Mouse (Mus musculus): ENCODE measurements at regions not wholly inside any gene's neighbourhood (a gene's known extent, or its start where the extent isn't known, plus 50 kb on each side); places are given as distances from the start of the nearest gene placed in this dataset.

DNA sequence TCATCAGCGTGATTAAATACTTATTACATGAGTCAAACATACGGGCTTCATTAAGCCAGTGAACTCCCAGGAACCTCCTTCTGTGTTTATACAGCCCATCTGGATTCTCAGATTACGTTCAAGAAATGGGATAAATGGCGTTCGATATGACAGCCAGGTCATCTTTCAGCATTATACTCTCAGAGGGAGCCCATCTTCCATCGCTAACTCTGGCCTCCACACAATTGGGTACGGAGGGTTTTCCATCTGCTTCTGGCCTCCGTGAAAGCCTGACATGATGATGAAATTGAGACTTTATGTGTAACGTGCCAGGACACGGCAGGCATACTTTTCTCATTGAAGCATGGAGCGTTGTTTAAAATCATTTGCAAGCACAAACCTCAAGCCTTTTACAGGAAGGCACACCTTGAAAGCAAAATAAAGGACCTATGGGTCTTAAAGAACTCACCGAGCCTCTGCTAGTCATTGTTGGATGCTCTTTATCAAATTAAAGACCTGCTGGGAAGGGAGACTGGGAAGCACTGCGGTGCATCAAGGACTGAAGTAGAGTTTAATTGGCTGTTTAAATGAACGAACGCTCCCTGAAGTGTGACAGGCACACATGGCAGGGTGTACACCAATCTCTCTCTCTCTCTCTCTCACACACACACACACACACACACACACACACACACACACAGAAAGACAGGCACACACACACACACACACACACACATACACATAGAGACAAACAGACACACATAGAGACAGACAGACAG is 127.0 kb downstream of the Slc38a6 start:
- TF ChIP-seq POLR2AphosphoS2 (IDR thresholded peaks at IDR 0.05; ENCODE audit: low read length) (no peak), ZNF384 (IDR thresholded peaks at IDR 0.05; ENCODE audit: low read depth, low read length) (no peak), NELFE (IDR thresholded peaks at IDR 0.05; ENCODE audit: low read depth, low read length) (no peak), ETS1 (IDR thresholded peaks at IDR 0.05; ENCODE audit: low read depth, low read length) (no peak), ZC3H11A (IDR thresholded peaks at IDR 0.05; ENCODE audit: low read depth, low read length) (no peak), BHLHE40 (IDR thresholded peaks at IDR 0.05; ENCODE audit: borderline replicate concordance, low read depth, low read length) (no peak), TCF12 (IDR thresholded peaks at IDR 0.05; ENCODE audit: low read depth, low read length) (no peak), POLR2AphosphoS5 (IDR thresholded peaks at IDR 0.05; ENCODE audit: borderline replicate concordance, low read depth, low read length) (no peak), CHD2 (IDR thresholded peaks at IDR 0.05; ENCODE audit: low read length) (no peak), GATA1 (IDR thresholded peaks at IDR 0.05; ENCODE audit: low read depth, low read length) (no peak), GABPA (IDR thresholded peaks at IDR 0.05; ENCODE audit: low read depth, low read length) (no peak), JUND (IDR thresholded peaks at IDR 0.05; ENCODE audit: low read depth, low read length) (no peak), MAZ (IDR thresholded peaks at IDR 0.05; ENCODE audit: low read depth, low read length) (no peak), MAFK (IDR thresholded peaks at IDR 0.05; ENCODE audit: borderline replicate concordance, low read depth, low read length) (no peak), MXI1 (IDR thresholded peaks at IDR 0.05; ENCODE audit: low read depth, low read length) (no peak), EP300 (IDR thresholded peaks at IDR 0.05; ENCODE audit: low read depth in 1 of 2, low read length in 2 of 2) (no peak)
- DNase-seq (ENCODE audit: low read depth, low spot score): no peak
- H3K27me3 ChIP-seq (ENCODE audit: control insufficient read depth in 1 of 2, insufficient read depth in 2 of 2, low read length in 2 of 2): no peaks in the 10 kb centered on the region; a peak in 1 of 4 replicates
- no peaks in the 10 kb centered on the region for H3K79me2 ChIP-seq (ENCODE audit: control insufficient read depth, insufficient read depth, low read length, poor library complexity)
- H3K4me3 ChIP-seq (ENCODE audit: control insufficient read depth in 1 of 2, insufficient read depth in 1 of 2, low read depth in 2 of 2, low read length in 2 of 2): no peak overlapping the region
- H3K4me1 ChIP-seq (ENCODE audit: control insufficient read depth in 1 of 2, insufficient read depth in 2 of 2, low read length in 2 of 2): no peaks in the 10 kb centered on the region
- no peaks in the 10 kb centered on the region for H3K36me3 ChIP-seq (ENCODE audit: control insufficient read depth in 1 of 2, insufficient read depth in 2 of 2, low read length in 2 of 2)
- no peaks in the 10 kb centered on the region for H3K9me3 ChIP-seq (replicated peaks; ENCODE audit: insufficient read depth, low read length)
- no peak overlapping the region for H3K9ac ChIP-seq (ENCODE audit: control insufficient read depth, low read depth, low read length, poor library complexity, severe bottlenecking)
- no peak overlapping the region for H3K27ac ChIP-seq (ENCODE audit: control insufficient read depth, low read depth, low read length)

DNA sequence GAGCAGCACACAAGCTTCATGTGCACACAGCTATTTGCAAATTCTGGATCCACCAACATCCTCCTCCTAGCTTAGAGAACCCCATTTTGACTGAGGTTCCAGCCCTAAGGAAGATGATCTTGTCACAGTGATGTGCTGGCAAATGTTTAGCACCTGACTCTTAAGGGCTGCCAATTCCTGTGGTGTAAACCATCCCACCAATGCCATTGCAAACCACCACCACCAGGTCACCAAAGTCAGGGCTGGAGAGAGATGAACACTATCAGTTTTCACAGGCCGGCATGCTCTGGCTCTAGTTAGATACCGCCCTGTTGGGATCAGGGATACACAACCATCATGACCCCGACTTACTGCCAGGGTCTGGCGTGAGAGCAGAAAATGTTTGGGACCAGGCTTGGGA is 125.9 kb downstream of the Slc38a6 start:
- DNase-seq (ENCODE audit: low read depth, low spot score): no peak
- no peaks in the 10 kb centered on the region for H3K4me1 ChIP-seq (ENCODE audit: control insufficient read depth in 1 of 2, insufficient read depth in 2 of 2, low read length in 2 of 2)
- H3K36me3 ChIP-seq (ENCODE audit: control insufficient read depth in 1 of 2, insufficient read depth in 2 of 2, low read length in 2 of 2): no peaks in the 10 kb centered on the region
- no peaks in the 10 kb centered on the region; a peak in 1 of 4 replicates for H3K27me3 ChIP-seq (ENCODE audit: control insufficient read depth in 1 of 2, insufficient read depth in 2 of 2, low read length in 2 of 2)
- H3K9me3 ChIP-seq (replicated peaks; ENCODE audit: insufficient read depth, low read length): no peaks in the 10 kb centered on the region
- TF ChIP-seq MAX (IDR thresholded peaks at IDR 0.05; ENCODE audit: low read length) (no peak), NELFE (IDR thresholded peaks at IDR 0.05; ENCODE audit: low read depth, low read length) (no peak), ZNF384 (IDR thresholded peaks at IDR 0.05; ENCODE audit: low read depth, low read length) (no peak), E2F4 (IDR thresholded peaks at IDR 0.05; ENCODE audit: borderline replicate concordance, low read depth, low read length) (no peak), RCOR1 (IDR thresholded peaks at IDR 0.05; ENCODE audit: low read depth, low read length) (no peak), ELF1 (IDR thresholded peaks at IDR 0.05; ENCODE audit: low read depth, low read length) (no peak), ZKSCAN1 (IDR thresholded peaks at IDR 0.05; ENCODE audit: low read depth, low read length) (no peak), CHD1 (IDR thresholded peaks at IDR 0.05; ENCODE audit: low read depth, low read length) (no peak), SMC3 (IDR thresholded peaks at IDR 0.05; ENCODE audit: low read depth, low read length) (no peak), ETS1 (IDR thresholded peaks at IDR 0.05; ENCODE audit: low read depth, low read length) (no peak), ZMIZ1 (IDR thresholded peaks at IDR 0.05; ENCODE audit: low read depth, low read length) (no peak), USF2 (IDR thresholded peaks at IDR 0.05; ENCODE audit: borderline replicate concordance in 1 of 2, insufficient read depth in 1 of 2, low read depth in 1 of 2, low read length in 2 of 2) (no peak), CHD2 (IDR thresholded peaks at IDR 0.05; ENCODE audit: low read length) (no peak), GATA1 (IDR thresholded peaks at IDR 0.05; ENCODE audit: low read depth, low read length) (no peak), RAD21 (IDR thresholded peaks at IDR 0.05; ENCODE audit: low read depth, low read length) (no peak)
- no peaks in the 10 kb centered on the region for H3K79me2 ChIP-seq (ENCODE audit: control insufficient read depth, insufficient read depth, low read length, poor library complexity)
- no peak overlapping the region for H3K9ac ChIP-seq (ENCODE audit: control insufficient read depth, low read depth, low read length, poor library complexity, severe bottlenecking)
- no peak overlapping the region for H3K27ac ChIP-seq (ENCODE audit: control insufficient read depth, low read depth, low read length)
- no peak overlapping the region for H3K4me3 ChIP-seq (ENCODE audit: control insufficient read depth in 1 of 2, insufficient read depth in 1 of 2, low read depth in 2 of 2, low read length in 2 of 2)

All from MEL (cell line).